Mouse (Mus musculus): Measurements from ENCODE around the gene Olfr419. TPM values are rescaled to one million over a fixed set of nuclear protein-coding genes. Genes with fewer than 3 reads are reported as not detected.

Gene Olfr419
- polyA plus RNA-seq, 2 experiments: 0.27 TPM; not detected in 1

DNA sequence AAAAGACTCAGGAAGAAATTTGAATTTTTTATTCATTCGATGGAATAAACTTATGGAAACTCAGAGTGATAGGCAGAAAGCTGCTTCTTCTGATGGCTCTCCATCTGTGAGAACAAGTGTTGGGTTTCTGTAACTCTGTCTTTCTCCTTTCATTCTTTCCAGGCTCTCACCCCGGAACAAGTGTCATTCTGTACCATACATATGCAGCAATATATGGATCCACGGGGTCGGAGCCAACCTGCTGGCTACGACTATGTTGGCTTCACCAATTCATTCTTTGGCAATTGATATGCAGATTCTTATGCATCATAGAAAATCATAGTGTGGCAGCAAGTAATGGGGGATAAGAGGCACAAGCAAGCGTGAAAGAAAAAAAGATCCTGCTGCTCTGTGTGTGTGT lies 4.7 kb downstream of the Olfr419 start:
- TF ChIP-seq EP300 (IDR thresholded peaks at IDR 0.05; ENCODE audit: low read depth) (no peak), CTCF (IDR thresholded peaks at IDR 0.05; ENCODE audit: low read depth) (no peak)
- DNase-seq (ENCODE audit: low read depth in 3 of 3, low spot score in 3 of 3) (no peak), ATAC-seq (ENCODE audit: insufficient read depth) (no peak)
- WGBS (ENCODE audit: insufficient replicate concordance): 90% methylated on average over 6 of the region's 6 CpGs
- Histone ChIP-seq H3K4me1 (replicated peaks; ENCODE audit: control insufficient read depth in 2 of 2, insufficient read depth in 2 of 2, low read length in 1 of 2) (no peaks in the 10 kb centered on the region), H3K9me3 (ENCODE audit: control insufficient read depth, low read length) (no peaks in the 10 kb centered on the region), H3K36me3 (replicated peaks; ENCODE audit: control insufficient read depth, insufficient read depth, low read depth) (peaks cover 71% of the 10 kb centered on the region), H3K27ac (no peak overlapping the region), H3K4me3 (ENCODE audit: insufficient read depth in 1 of 2, low read depth in 2 of 2, low read length in 2 of 2) (no peak overlapping the region), H3K9ac (replicated peaks) (no peak overlapping the region), H3K4me2 (ENCODE audit: low read depth) (no peak overlapping the region), H3K27me3 (ENCODE audit: control insufficient read depth, insufficient read depth, low read length) (no peaks in the 10 kb centered on the region)

GRCm38 (mm10) chr1:174246080-174246479 lies 5.8 kb downstream of the Olfr419 start:
- Histone ChIP-seq H3K9me3 (ENCODE audit: control insufficient read depth, low read length) (no peaks in the 10 kb centered on the region), H3K27me3 (ENCODE audit: control insufficient read depth, insufficient read depth, low read length) (no peaks in the 10 kb centered on the region), H3K27ac (no peak overlapping the region), H3K9ac (replicated peaks) (no peak overlapping the region), H3K4me1 (replicated peaks; ENCODE audit: control insufficient read depth in 2 of 2, insufficient read depth in 2 of 2, low read length in 1 of 2) (no peaks in the 10 kb centered on the region), H3K4me3 (ENCODE audit: insufficient read depth in 1 of 2, low read depth in 2 of 2, low read length in 2 of 2) (no peak overlapping the region), H3K36me3 (replicated peaks; ENCODE audit: control insufficient read depth, insufficient read depth, low read depth) (peaks cover 81% of the 10 kb centered on the region), H3K4me2 (ENCODE audit: low read depth) (no peak overlapping the region)
- no peak for TF ChIP-seq CTCF (IDR thresholded peaks at IDR 0.05; ENCODE audit: low read depth)
- no peak for TF ChIP-seq EP300 (IDR thresholded peaks at IDR 0.05; ENCODE audit: low read depth)
- ATAC-seq (ENCODE audit: insufficient read depth) (0 out of 2 replicates have a peak, but pooled peaks have one; percentile 9), DNase-seq (ENCODE audit: low read depth in 3 of 3, low spot score in 3 of 3) (no peak)
- 78% methylated on average over 1 of the region's 1 CpGs for WGBS (ENCODE audit: insufficient replicate concordance)

DNA sequence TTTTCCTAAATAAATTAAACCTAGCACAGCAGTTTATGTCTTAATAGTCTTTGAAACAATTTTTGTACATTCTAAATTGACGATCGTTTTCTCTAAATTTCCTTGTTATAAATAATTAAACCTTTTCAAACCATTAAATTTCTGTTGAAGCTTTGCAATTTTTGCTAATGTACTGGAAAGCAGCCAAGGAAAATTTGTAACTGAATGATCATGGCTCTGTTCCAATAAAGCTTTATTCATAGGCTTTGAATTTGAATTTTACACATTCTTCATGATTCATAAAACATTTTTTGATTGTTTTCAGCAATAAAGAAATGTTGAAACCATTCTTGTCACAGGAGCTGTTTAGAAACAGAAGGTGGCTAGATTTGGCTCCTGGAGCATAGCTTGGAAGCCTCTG lies 7.2 kb downstream of the Olfr419 start:
- no peaks in the 10 kb centered on the region for H3K4me1 ChIP-seq (replicated peaks; ENCODE audit: control insufficient read depth in 2 of 2, insufficient read depth in 2 of 2, low read length in 1 of 2)
- H3K4me3 ChIP-seq (ENCODE audit: insufficient read depth in 1 of 2, low read depth in 2 of 2, low read length in 2 of 2): no peak overlapping the region
- no peak overlapping the region for H3K27ac ChIP-seq
- no peak overlapping the region for H3K9ac ChIP-seq (replicated peaks)
- H3K4me2 ChIP-seq (ENCODE audit: low read depth): no peak overlapping the region
- no peak for TF ChIP-seq EP300 (IDR thresholded peaks at IDR 0.05; ENCODE audit: low read depth)
- TF ChIP-seq CTCF (IDR thresholded peaks at IDR 0.05; ENCODE audit: low read depth): no peak
- DNase-seq (ENCODE audit: low read depth in 3 of 3, low spot score in 3 of 3) (no peak), ATAC-seq (ENCODE audit: insufficient read depth) (no peak)
- H3K36me3 ChIP-seq (replicated peaks; ENCODE audit: control insufficient read depth, insufficient read depth, low read depth): peaks cover 85% of the 10 kb centered on the region
- 91% methylated on average over 2 of the region's 2 CpGs for WGBS (ENCODE audit: insufficient replicate concordance)
- no peaks in the 10 kb centered on the region for H3K9me3 ChIP-seq (ENCODE audit: control insufficient read depth, low read length)
- no peaks in the 10 kb centered on the region for H3K27me3 ChIP-seq (ENCODE audit: control insufficient read depth, insufficient read depth, low read length)

DNA sequence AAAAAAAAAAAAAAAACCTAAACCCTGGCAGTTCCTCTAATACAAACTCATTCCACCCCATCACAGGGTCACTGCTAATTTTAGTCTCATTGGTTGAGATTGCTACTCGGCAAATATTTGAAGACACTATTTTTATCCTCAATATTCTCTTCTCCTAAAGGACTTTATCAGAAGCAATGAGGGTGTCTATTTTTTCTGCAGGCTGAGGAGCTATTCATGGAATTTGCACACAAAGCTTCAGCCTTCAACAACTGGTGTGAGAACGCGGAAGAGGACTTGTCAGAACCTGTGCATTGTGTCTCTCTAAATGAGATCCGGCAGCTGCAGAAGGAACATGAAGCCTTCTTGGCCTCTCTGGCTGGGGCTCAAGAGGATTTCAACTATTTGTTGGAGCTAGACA lies 11.9 kb downstream of the Olfr419 start:
- no peak overlapping the region for H3K27ac ChIP-seq
- ATAC-seq (ENCODE audit: insufficient read depth) (no peak), DNase-seq (ENCODE audit: low read depth in 3 of 3, low spot score in 3 of 3) (no peak)
- 91% methylated on average over 4 of the region's 4 CpGs for WGBS (ENCODE audit: insufficient replicate concordance)
- no peak overlapping the region for H3K4me2 ChIP-seq (ENCODE audit: low read depth)
- H3K27me3 ChIP-seq (ENCODE audit: control insufficient read depth, insufficient read depth, low read length): no peaks in the 10 kb centered on the region
- no peak overlapping the region for H3K4me3 ChIP-seq (ENCODE audit: insufficient read depth in 1 of 2, low read depth in 2 of 2, low read length in 2 of 2)
- H3K9ac ChIP-seq (replicated peaks): no peak overlapping the region
- peaks cover 85% of the 10 kb centered on the region for H3K36me3 ChIP-seq (replicated peaks; ENCODE audit: control insufficient read depth, insufficient read depth, low read depth)
- no peaks in the 10 kb centered on the region for H3K4me1 ChIP-seq (replicated peaks; ENCODE audit: control insufficient read depth in 2 of 2, insufficient read depth in 2 of 2, low read length in 1 of 2)
- H3K9me3 ChIP-seq (ENCODE audit: control insufficient read depth, low read length): no peaks in the 10 kb centered on the region
- TF ChIP-seq CTCF (IDR thresholded peaks at IDR 0.05; ENCODE audit: low read depth) (no peak), EP300 (IDR thresholded peaks at IDR 0.05; ENCODE audit: low read depth) (no peak)

DNA sequence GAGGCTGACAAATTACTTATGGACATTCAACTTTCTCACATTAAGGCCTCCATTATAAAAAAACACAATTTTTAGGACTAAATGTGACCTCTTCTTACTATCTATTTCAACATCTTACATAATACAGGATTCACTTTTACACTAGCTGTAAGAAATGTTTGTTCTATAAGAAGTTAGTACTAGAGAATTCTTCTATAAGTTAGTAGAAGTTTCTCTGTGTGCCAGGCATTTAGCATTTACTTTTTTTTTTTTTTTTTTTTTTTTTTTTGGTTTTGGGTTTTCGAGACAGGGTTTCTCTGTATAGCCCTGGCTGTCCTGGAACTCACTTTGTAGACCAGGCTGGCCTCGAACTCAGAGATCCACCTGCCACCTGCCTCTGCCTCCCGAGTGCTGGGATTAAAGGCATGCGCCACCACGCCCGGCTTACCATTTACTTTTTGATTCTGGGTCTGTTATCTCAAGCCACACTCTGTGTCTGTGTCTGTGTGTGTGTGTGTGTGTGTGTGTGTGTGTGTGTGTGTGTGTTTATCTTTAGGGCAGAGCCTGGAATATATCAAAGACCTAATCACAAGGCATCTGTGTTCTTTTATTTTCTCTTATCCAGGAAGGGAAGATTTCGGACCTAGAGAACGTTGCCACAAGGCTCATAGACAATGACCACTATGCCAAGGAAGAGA lies 35.2 kb downstream of the Olfr419 start:
- no peak for DNase-seq (ENCODE audit: low read depth in 3 of 3, low spot score in 3 of 3)
- H3K36me3 ChIP-seq (replicated peaks; ENCODE audit: control insufficient read depth, insufficient read depth, low read depth): peaks cover 84% of the 10 kb centered on the region
- H3K27me3 ChIP-seq (ENCODE audit: control insufficient read depth, insufficient read depth, low read length): no peaks in the 10 kb centered on the region

More for the DNA sequence above, 35.2 kb downstream of the Olfr419 start:
- Histone ChIP-seq H3K4me3 (ENCODE audit: insufficient read depth in 1 of 2, low read depth in 2 of 2, low read length in 2 of 2) (no peak overlapping the region), H3K9me3 (ENCODE audit: control insufficient read depth, low read length) (no peaks in the 10 kb centered on the region), H3K27ac (no peak overlapping the region), H3K4me2 (ENCODE audit: low read depth) (no peak overlapping the region), H3K4me1 (replicated peaks; ENCODE audit: control insufficient read depth in 2 of 2, insufficient read depth in 2 of 2, low read length in 1 of 2) (no peaks in the 10 kb centered on the region), H3K9ac (replicated peaks) (no peak overlapping the region)
- 57% methylated on average over 8 of the region's 8 CpGs for WGBS (ENCODE audit: insufficient replicate concordance)
- no peak for TF ChIP-seq EP300 (IDR thresholded peaks at IDR 0.05; ENCODE audit: low read depth)
- no peak for TF ChIP-seq CTCF (IDR thresholded peaks at IDR 0.05; ENCODE audit: low read depth)
- ATAC-seq (ENCODE audit: insufficient read depth): peak; percentile 24; the same call in 1 of the 2 replicates

Measured in liver, embryonic 14.5 days (tissue).